Mouse (Mus musculus) thymus, postnatal 36 days (tissue): ENCODE results near the gene Tmbim1.

Source experiments
- DNase-seq, 2 experiments: peaks; one replicate each; pipeline ENCODE4 v3.0.0; 2022; ENCODE audit warnings: mixed read lengths in 2 of 2

Tmbim1 gene

GRCm38 (mm10) chr1:74277883-74278537, 27.4 kb downstream of the Tmbim1 start:
- DNase-seq: no peak

- no peak for DNase-seq
Measured at GRCm38 (mm10) chr1:74277041-74277440, 28.4 kb downstream of the Tmbim1 start.

DNA sequence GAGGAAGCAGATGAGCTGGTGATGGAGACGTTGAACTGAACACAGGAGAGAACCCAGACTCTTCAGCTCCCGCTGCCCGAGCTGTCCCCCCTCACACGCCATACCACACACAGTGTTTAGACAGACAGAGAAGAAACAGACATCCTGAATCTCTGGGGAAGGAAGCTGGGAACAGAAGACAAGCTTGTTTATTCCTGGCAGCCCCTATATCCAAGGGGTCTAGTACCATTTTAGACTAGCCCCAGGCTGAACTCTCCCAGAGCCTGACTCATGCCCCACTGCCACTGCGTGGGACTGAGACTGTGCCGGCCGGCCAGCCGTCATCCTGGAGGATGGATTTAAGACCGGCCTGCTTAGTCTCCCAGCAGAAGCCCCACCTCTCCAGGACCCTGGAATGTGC, 30.4 kb downstream of the Tmbim1 start:
- no peak for DNase-seq

DNA sequence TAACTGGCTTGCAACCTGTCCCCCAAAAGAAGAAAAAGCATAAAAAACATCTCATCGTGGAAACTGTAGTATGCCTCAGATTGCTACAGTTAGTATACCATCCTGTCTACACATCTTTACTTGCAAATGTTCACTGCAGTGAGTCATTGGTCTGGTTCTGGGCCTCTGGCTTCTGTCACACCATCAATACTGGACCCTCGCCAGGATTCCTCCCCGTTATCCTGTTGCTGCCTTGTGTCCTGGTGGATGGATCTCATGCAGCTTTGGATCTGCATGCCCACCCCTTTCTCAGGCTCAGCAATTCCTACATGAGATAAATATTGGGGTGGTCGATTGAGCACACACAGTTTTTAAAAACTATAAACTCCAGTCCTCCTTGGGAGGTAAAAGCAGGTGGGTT, 33.8 kb downstream of the Tmbim1 start:
- no peak for DNase-seq

DNA sequence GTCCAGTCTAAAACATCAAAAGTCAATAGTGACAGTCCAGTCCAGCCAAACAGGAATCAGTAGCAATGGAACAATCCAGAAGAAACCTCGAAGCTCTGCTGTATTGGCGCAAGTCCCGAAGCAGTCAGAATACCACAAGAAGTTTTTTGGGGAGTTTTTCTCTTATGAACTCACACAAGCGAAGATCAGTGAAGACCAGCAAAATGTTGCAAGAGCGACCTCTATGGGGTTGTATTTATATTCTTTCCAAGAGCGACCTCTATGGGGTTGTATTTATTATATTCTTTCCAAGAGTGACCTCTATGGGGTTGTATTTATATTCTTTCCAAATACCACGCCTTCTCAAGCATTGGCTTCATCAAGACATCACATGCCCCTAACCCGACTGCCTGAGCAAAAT, 36.7 kb downstream of the Tmbim1 start:
- DNase-seq: no peak

GRCm38 (mm10) chr1:74262510-74262909, 42.9 kb downstream of the Tmbim1 start:
- DNase-seq: no peak

- DNase-seq: no peak
Measured at GRCm38 (mm10) chr1:74256782-74257181, 48.6 kb downstream of the Tmbim1 start.

GRCm38 (mm10) chr1:74255704-74256345, 49.6 kb downstream of the Tmbim1 start:
- no peak for DNase-seq

GRCm38 (mm10) chr1:74250096-74250495, 55.3 kb downstream of the Tmbim1 start:
- DNase-seq: no peak

DNA sequence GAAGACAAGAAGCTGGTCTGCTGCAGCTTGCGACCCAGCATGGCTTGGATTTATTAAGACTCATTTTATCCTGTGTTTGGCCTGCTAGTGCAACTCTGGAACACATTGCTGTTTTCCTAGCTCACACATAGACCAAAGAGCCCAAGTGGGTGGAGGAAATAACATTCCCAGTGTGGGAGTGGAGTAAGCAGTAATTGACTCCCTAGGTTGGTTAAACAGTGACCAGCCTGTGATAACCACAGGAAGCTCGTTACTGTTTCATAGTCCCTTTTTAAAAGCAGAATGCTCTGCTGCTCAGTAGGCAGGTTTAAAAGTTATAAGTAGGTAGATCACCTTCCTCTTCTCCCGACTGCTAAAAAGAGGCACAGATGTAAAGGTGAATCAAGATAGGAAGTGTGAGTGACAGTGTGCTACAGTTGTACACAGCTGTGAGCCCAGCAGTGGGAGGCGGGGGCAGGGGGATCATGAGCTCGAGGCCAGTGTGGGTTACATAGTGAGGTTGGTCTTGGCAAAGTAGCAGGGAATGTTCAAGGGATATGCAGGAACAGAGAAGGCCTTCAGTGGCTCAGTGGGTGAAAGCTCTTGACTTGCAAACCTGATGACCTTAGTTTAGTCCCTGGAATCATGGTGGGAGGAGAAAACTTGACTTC, 56.0 kb downstream of the Tmbim1 start:
- DNase-seq: peak; percentile 17 to 39

GRCm38 (mm10) chr1:74248799-74249198, 56.6 kb downstream of the Tmbim1 start:
- DNase-seq: peak; percentile 33 to 52

GRCm38 (mm10) chr1:74245525-74245924, 59.9 kb downstream of the Tmbim1 start:
- no peak for DNase-seq

- no peak for DNase-seq
Measured at GRCm38 (mm10) chr1:74240832-74241231, 64.6 kb downstream of the Tmbim1 start.

- no peak for DNase-seq
Measured at GRCm38 (mm10) chr1:74240311-74240710, 65.1 kb downstream of the Tmbim1 start.

DNA sequence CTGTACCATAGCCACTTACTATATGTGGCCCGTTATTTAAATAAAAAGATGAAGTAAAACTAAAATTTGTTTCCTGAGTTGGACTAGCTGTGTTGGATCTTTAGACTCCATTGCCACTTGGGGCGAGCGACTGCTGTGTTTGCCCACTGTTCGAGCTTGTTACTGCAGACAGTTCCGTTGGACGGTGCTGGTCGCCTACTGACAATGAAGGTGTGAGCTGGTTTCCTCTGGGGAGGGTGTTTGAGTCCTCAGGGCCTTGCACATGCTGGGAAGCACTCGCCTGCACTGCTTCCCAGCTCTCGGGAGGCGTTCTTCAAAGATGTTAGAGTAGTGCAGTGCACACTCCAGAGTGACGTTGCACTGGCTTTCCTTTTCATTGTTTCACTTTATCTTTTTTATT, 65.8 kb downstream of the Tmbim1 start:
- DNase-seq: peak; percentile 13 to 21

- DNase-seq: no peak
Measured at GRCm38 (mm10) chr1:74239162-74239561, 66.3 kb downstream of the Tmbim1 start.
